Mouse (Mus musculus) midbrain, embryonic 10.5 days (tissue): ENCODE measurements around the gene 3110009E18Rik. TPM values are rescaled to one million over a fixed set of nuclear protein-coding genes. Genes with fewer than 3 reads are reported as not detected.

Experiments
- DNase-seq: peaks from one replicate; pipeline ENCODE4 v3.0.0-alpha.2; 2017; ENCODE audit warnings: low spot score
- H3K27ac ChIP-seq: fragments of 300-500 bp; sonication (generic); replicated peaks from 2 replicates; pipeline ENCODE4 v1.5.1; 2016; ENCODE audit warnings: mild to moderate bottlenecking
- H3K27me3 ChIP-seq: fragments of 300-500 bp; sonication (generic); 2 replicates; pipeline ENCODE4 v1.6.1; 2016; ENCODE audit warnings: low read depth, mild to moderate bottlenecking; ENCODE audit not compliant: poor library complexity, severe bottlenecking
- H3K36me3 ChIP-seq: fragments of 300-500 bp; sonication (generic); 2 replicates; pipeline ENCODE4 v1.6.1; 2016; ENCODE audit warnings: mild to moderate bottlenecking, moderate library complexity
- H3K4me1 ChIP-seq: fragments of 300-500 bp; sonication (generic); 2 replicates; pipeline ENCODE4 v1.6.1; 2016
- H3K4me3 ChIP-seq: fragments of 300-500 bp; sonication (generic); 2 replicates; pipeline ENCODE4 v1.5.1; 2016; ENCODE audit warnings: mild to moderate bottlenecking, moderate library complexity
- H3K9me3 ChIP-seq: fragments of 300-500 bp; sonication (generic); replicated peaks from 2 replicates; pipeline ENCODE4 v1.6.1; 2016; ENCODE audit warnings: mild to moderate bottlenecking
- WGBS: fragments of 180-500 bp; shearing (Covaris S2); methylation state at CpG from one replicate; pipeline ENCODE4 v1.1.7; 2016; 5-methylcytosine and 5-hydroxymethylcytosine counted together
- polyA plus RNA-seq: library from polyadenylated mRNA; unstranded; fragments of >200 nt; fragmentation: Nextera tagmentation; extraction: Ambion mirVana; gene quantifications from 2 replicates; pipeline ENCODE4 v1.2.1, GENCODE M21; 2016

3110009E18Rik gene
- 22.3 and 27.2 TPM in 2 replicates for polyA plus RNA-seq

DNA sequence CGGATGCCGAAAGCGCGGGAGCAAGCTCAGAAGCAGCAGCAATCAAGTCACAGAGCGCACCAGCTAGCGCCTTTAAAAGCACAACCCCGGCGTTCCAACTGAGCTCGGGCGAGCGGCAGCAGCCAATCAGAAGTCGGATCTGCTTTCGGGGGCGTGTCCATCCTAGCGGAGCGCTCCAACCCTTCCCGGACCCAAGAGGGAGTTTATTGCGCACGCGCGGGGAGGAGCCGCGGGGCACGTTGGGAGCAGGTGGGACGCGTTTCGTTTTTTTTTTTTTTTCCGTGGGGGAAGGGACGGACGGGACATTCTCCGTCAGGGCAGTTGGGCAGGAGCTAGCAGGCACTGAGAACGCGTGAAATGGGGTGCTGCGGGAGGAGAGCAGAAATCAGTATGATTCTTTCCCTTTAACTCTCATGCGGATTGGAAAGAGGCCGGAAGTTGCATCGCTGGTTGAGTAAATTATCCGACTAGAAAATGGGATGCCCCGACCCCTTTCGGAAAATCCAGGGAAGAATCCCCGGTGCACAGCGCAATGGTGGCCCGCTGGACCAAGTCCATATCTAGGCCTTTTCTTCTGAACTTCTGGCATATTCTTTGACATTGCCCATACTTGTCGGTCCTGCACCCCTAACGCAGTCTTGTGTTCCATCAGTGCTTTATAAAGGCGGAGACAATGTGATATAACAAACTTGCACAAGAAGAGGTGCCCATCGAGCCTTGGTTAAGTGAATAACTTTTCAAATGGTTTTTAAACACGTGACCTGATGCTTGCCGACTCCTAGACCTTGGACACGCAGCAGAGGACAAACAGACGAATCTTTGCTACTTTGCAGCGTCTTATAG lies at the start of gene 3110009E18Rik, which contains the start of gene Dbi:
TSS of gene 3110009E18Rik (plus strand) at position 219 of the 843 bp plus-strand sequence.
TSS of gene Dbi (minus strand) at position 110 of the 843 bp plus-strand sequence.
- peaks cover 35% of the 10 kb centered on the region for H3K36me3 ChIP-seq
- no peaks in the 10 kb centered on the region for H3K9me3 ChIP-seq
- peak within 1 kb of the TSS; percentile 72 for H3K4me3 ChIP-seq
- H3K4me1 ChIP-seq, result peaks cover 41% of the 10 kb centered on the region
- H3K27me3 ChIP-seq, result no peaks in the 10 kb centered on the region
- WGBS, result 2% methylated on average over 52 of the region's 52 CpGs
- peak within 1 kb of the TSS; percentile 93 for H3K27ac ChIP-seq
- peak; percentile 97 for DNase-seq

DNA sequence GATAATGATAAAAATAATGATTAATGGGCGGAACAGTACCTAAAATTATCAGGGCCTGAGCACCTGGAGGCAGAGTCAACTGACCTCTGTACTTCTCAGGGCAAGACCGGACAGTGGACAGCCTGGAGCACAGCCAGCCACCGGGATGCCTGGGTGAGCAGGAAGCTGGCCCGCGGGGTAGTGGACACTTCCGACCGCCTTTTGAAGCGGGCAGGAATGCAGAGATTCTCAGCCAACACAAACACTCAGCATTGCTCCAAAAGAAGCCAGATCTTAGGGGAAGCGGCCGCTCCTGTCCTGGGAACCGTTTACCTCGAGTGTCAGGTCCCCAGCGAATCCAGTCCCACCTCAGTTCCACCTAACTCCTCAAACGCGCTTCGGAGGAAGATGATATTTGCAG lies 48.1 kb upstream of the 3110009E18Rik start:
- 17% methylated on average over 16 of the region's 16 CpGs for WGBS
- H3K9me3 ChIP-seq, result no peaks in the 10 kb centered on the region
- peaks cover 30% of the 10 kb centered on the region for H3K4me1 ChIP-seq
- peak; percentile 30 for DNase-seq
- H3K4me3 ChIP-seq, result peak overlapping the region; percentile 56
- no peaks in the 10 kb centered on the region for H3K36me3 ChIP-seq
- no peak overlapping the region for H3K27ac ChIP-seq
- H3K27me3 ChIP-seq, result peaks cover 61% of the 10 kb centered on the region

DNA sequence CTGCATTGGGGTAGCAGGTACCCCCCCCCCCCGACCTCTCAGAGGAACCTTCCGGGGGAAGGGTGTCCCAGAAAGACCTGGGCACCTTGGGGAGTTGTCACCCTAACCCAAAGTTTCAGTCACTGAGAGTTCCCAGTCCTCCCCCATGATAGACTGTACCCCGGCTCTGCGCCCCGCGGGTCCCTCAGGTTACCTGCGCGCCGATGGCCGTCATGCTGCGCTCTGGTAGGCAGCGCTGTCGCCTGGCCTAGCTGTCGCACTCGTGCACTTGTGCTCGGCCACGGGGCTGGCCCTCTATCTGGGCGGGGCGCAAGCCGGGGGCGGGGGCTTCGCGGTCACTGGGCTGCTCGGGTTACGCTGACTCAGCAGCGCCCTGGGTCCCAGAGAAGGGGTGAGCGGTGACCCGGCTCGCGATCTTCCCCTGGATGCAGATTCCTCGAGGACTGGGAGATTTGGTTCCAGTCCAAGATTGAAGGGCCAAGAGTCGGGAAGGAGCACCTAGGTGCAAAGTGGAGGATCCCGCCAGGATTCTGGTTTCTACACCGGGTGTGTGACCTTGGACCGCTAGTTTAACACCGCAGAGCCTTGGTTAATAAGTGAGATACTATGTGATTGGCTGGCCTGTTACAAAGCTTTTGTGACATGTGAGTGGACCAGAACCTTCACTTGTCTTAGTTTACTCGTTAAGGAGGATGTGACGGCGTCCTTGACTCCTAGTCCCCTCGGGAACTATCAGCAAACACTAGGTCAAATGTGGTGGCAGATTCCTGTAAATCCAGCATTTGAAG lies 47.3 kb upstream of the 3110009E18Rik start, which contains the start of gene Tmem37:
TSS of gene Tmem37 (minus strand) at position 556 of the 788 bp plus-strand sequence.
- no peaks in the 10 kb centered on the region for H3K9me3 ChIP-seq
- 2% methylated on average over 40 of the region's 40 CpGs for WGBS
- H3K4me1 ChIP-seq, result peaks cover 36% of the 10 kb centered on the region
- peak within 1 kb of the TSS; percentile 43 for H3K27ac ChIP-seq
- H3K27me3 ChIP-seq, result peaks cover 61% of the 10 kb centered on the region
- H3K36me3 ChIP-seq, result no peaks in the 10 kb centered on the region
- DNase-seq, result peak; percentile 87
- peak within 1 kb of the TSS; percentile 56 for H3K4me3 ChIP-seq

DNA sequence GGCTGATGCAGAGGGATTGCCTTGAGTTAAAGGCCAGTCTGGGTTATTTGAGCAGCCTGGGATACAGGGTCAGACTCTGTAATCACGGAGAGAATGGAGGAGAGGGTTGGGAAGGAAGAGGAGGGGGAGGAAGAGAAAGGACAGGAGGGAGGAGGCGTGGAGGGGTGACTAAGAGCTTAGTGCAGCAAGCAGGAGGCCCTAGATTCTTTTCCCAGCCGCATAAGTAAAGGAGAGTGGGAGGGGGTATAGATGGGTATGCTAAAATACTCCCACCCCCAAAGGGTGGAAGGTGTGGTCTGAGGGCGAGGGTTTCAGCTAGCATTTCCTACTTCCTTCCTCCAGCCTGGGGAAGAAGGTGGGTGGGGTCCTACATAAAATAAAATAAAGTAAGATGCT lies 46.7 kb upstream of the 3110009E18Rik start:
- Histone ChIP-seq H3K4me3 (peak overlapping the region; percentile 56), H3K36me3 (no peaks in the 10 kb centered on the region), H3K27ac (no peak overlapping the region), H3K27me3 (peaks cover 61% of the 10 kb centered on the region), H3K9me3 (no peaks in the 10 kb centered on the region), H3K4me1 (peaks cover 36% of the 10 kb centered on the region)
- no peak for DNase-seq
- 7% methylated on average over 4 of the region's 4 CpGs for WGBS

DNA sequence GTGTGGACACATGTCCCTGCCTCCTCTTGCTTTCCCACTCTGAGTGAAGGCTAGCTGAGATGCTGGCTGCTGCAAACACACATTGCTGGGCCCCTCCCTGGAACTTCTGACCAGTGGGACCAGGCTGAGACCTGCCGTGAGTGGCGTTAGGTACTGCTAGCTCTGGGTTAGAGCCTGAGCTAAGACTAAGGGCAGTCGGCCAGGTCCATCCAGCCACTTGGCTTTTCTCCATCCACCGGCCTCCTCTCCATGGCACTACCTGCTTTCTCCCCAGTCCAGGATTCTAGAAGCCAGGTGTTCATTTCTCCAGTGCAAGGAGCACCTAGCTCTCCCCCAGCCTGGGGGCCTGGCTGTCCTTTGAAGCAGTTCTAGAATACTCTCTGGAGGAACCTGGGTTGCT lies 46.1 kb upstream of the 3110009E18Rik start:
- DNase-seq, result no peak
- Histone ChIP-seq H3K4me1 (peaks cover 36% of the 10 kb centered on the region), H3K36me3 (no peaks in the 10 kb centered on the region), H3K27ac (no peak overlapping the region), H3K4me3 (no peak overlapping the region), H3K27me3 (peaks cover 61% of the 10 kb centered on the region), H3K9me3 (no peaks in the 10 kb centered on the region)
- 80% methylated on average over 4 of the region's 4 CpGs for WGBS

DNA sequence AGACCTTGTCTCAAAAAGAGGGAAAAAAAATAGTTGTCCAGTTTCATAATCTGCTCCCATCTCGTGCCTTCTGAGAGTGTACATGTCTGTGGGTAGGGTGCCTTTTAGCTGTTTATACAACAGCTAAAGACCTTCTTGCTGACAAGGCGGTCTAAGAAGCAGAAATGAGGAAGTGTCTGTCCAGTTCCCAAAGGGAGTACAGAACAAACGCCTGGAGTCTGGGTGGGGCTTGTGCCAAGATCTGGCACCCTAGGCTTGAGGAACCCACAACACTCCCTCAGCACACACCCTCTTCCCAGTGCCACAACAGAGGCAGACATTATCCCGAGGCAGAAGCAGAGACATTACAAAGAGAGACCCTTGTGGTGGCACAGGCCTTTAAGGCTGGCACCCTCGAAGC lies 45.5 kb upstream of the 3110009E18Rik start:
- H3K36me3 ChIP-seq, result no peaks in the 10 kb centered on the region
- no peaks in the 10 kb centered on the region for H3K9me3 ChIP-seq
- peaks cover 36% of the 10 kb centered on the region for H3K4me1 ChIP-seq
- WGBS, result 84% methylated on average over 5 of the region's 5 CpGs
- H3K4me3 ChIP-seq, result no peak overlapping the region
- no peak for DNase-seq
- H3K27me3 ChIP-seq, result peaks cover 61% of the 10 kb centered on the region
- H3K27ac ChIP-seq, result no peak overlapping the region

DNA sequence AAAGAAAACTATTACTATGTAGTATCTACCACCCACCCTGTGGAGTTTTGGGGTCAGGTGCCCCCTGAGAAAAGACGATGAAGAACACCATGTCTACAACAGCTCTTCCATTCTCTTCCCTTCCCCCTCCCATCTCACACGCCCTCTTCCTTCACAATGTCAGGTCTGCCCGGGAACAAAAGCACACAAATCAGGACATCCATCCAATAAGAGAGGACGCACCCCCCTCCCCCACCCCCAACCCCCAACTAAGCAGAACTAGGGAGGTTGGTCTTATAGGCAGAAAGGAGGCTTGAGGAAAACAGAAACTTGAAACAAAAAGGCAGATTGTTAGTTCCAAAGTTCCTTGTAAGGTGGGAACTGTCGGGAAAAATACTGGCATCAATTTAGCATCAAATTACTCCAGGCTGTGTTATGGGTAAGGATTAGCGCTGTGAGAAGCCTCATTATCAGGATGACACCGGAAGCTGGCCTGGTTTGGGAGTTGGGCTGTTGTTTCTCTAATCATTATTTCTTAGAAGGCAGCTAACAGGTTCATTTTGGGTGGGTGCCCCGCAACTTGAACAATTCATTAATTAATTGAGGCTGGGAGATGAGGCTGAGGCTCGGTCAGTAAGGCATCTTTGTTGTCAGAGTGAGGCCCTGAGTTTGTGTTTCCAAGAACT lies 43.1 kb upstream of the 3110009E18Rik start:
- DNase-seq, result peak; percentile 27
- Histone ChIP-seq H3K9me3 (no peaks in the 10 kb centered on the region), H3K27ac (no peak overlapping the region; the same call in 1 of the 2 replicates), H3K4me1 (peaks cover 33% of the 10 kb centered on the region), H3K4me3 (no peak overlapping the region), H3K36me3 (no peaks in the 10 kb centered on the region), H3K27me3 (peaks cover 39% of the 10 kb centered on the region)
- WGBS, result 15% methylated on average over 9 of the region's 9 CpGs

DNA sequence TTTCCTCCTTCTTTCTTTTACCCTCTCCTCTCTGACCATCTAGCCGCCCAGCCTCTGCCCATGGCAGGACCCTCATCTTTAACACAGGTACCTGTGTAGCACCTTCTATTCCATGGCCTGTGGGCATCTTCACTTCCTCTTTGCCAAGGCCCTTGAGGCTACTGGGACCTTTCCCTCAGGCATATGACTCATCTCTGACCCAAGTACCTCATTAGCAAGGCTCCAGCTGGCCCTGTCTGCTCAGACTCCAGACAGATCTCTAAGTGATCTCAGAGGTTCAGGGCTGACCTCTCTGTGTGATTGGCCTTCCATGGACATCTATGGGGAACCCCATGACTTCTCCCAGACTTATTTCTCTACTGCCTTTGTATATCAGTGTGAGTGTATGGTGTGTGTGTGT lies 40.4 kb upstream of the 3110009E18Rik start:
- H3K36me3 ChIP-seq, result no peaks in the 10 kb centered on the region
- no peaks in the 10 kb centered on the region for H3K9me3 ChIP-seq
- DNase-seq, result no peak
- H3K4me1 ChIP-seq, result peaks cover 16% of the 10 kb centered on the region
- H3K27ac ChIP-seq, result no peak overlapping the region
- whole genome bisulfite sequencing, result 92% methylated on average over 1 of the region's 1 CpGs
- no peak overlapping the region for H3K4me3 ChIP-seq
- H3K27me3 ChIP-seq, result peaks cover 13% of the 10 kb centered on the region

DNA sequence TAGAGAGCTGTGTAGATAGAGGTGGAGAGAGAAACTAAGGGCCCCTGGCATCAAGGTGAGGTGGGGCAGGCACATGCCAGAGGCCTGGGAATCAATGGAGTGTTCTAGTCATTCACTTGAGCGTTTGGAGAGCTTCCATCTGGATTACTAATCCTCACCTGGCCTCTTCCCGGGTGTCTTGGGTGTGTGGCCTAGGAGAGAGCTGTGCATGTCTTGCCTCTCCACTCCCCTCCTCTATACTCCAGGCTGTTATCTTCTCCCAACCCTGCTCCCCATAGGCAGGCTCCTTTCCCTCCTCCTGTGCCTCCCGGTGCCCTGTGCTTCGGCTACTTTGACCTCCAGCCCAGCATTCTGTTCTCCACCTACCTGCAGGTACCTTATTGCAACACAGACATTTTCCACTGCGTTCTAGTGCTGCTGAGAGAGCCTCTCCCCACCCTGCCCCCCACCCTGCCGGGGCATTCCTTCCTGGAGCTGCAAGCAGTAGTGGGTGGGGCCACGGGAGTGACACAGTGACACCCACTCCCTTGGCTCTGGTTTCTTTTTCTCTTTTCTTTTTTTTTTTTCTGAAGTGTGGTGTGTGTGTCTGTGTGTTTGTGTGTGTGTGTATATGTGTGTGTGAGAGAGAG lies 37.9 kb upstream of the 3110009E18Rik start:
- no peak for DNase-seq
- H3K36me3 ChIP-seq, result no peaks in the 10 kb centered on the region
- no peaks in the 10 kb centered on the region for H3K9me3 ChIP-seq
- H3K27ac ChIP-seq, result no peak overlapping the region
- H3K27me3 ChIP-seq, result no peaks in the 10 kb centered on the region
- H3K4me3 ChIP-seq, result no peak overlapping the region
- 45% methylated on average over 7 of the region's 7 CpGs for WGBS
- H3K4me1 ChIP-seq, result peaks cover 12% of the 10 kb centered on the region

DNA sequence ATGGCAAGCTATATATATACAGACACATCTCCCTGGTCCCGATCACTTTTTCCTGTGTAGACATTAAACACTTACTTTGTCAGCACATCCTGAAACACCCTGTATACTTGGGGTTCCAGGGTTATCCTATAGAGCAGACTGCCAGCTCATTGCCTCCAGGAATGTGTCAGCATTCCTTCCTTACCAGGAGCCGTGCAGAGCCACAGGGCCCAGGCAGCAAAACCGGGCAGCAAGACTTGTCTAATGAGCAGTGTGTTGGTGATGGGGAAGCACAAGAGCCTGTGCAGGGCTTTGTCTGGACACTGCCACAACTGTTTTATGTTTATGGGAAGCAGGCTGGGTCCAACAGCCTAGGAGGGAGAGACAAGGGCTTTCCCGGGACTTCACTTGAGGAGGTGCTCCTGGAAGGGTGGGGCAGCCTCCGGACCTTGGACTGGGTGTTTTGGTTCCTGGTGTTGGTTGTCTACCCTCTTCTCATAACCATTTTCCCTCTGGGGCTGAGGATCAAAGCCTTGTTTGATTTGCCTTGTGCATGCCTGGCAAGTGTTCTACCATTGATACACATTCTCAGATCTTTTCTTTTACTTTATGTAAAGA lies 37.0 kb upstream of the 3110009E18Rik start:
- DNase-seq, result no peak
- WGBS, result 71% methylated on average over 5 of the region's 5 CpGs
- H3K27ac ChIP-seq, result no peak overlapping the region

DNA sequence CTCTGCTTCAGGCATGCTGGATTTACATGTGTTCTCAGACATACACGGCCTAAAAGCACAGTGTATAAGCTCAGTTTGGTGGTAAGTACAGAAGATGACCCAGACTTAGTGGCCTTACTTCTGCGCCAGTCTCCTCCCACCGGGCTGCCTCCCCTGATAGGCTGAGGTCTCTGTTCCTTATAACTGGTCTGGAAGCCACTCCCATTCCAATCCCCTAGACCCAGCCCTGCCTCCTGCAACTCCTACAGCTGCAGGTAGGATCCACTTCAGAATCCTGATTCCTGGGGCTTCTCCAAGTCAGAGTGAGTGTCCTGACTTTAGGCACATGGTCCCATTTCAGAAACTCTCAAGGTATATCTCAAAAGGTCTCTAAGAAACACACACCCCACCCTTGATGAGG lies 35.3 kb upstream of the 3110009E18Rik start:
- peaks cover 21% of the 10 kb centered on the region for H3K4me1 ChIP-seq
- no peak overlapping the region for H3K27ac ChIP-seq
- H3K9me3 ChIP-seq, result no peaks in the 10 kb centered on the region
- DNase-seq, result no peak
- no peak overlapping the region for H3K4me3 ChIP-seq
- 62% methylated on average over 3 of the region's 3 CpGs for WGBS
- H3K27me3 ChIP-seq, result no peaks in the 10 kb centered on the region
- H3K36me3 ChIP-seq, result no peaks in the 10 kb centered on the region

More for the DNA sequence above, 37.0 kb upstream of the 3110009E18Rik start:
- Histone ChIP-seq H3K36me3 (no peaks in the 10 kb centered on the region), H3K27me3 (no peaks in the 10 kb centered on the region), H3K4me1 (peaks cover 15% of the 10 kb centered on the region), H3K9me3 (no peaks in the 10 kb centered on the region), H3K4me3 (no peak overlapping the region)

DNA sequence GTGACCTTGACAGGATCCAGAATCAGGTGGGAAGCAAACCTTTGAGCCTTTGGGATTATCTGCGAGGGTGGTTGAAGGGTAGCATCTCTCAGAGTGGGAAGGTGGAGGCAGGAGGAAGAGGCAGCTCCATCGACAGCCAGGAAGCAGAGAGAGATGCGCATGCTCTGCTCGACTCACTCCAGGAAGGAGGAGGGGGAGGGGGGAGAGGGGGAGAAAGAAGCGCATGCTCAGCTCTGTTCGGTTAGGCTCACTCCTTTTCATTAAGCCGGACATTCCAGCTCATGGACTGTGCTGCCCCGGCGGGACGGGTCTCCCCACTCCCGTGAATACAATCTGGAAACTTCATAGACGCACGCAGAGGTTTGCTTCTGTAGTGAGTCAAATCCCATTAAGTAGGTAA lies 34.3 kb upstream of the 3110009E18Rik start:
- peaks cover 21% of the 10 kb centered on the region for H3K4me1 ChIP-seq
- H3K27me3 ChIP-seq, result no peaks in the 10 kb centered on the region
- no peak overlapping the region for H3K27ac ChIP-seq
- H3K4me3 ChIP-seq, result no peak overlapping the region
- H3K36me3 ChIP-seq, result no peaks in the 10 kb centered on the region
- no peaks in the 10 kb centered on the region for H3K9me3 ChIP-seq
- WGBS, result 72% methylated on average over 13 of the region's 13 CpGs
- DNase-seq, result no peak
